Mouse (Mus musculus): Measurements from ENCODE around the gene Osbpl6. TPM values are rescaled to one million over a fixed set of nuclear protein-coding genes. Genes with fewer than 3 reads are reported as not detected.
A peak's percentile ranks its signal among the peaks of the same experiment; 100 is the strongest.

Osbpl6 gene
- total and polyA plus RNA-seq, 3 experiments: 5.9 to 13.5 (median 11.4) TPM

GRCm38 (mm10) chr2:76439540-76439939 is 33.2 kb downstream of the Osbpl6 start:
- peaks cover 2% of the 10 kb centered on the region; the same call in 1 of the 2 replicates for H3K79me2 ChIP-seq (replicated peaks; ENCODE audit: control insufficient read depth, insufficient read depth, low read length)
- H3K9ac ChIP-seq (ENCODE audit: low read depth, low read length): no peak overlapping the region
- no peaks in the 10 kb centered on the region; the same call in 1 of the 2 replicates for H3K4me1 ChIP-seq (ENCODE audit: control insufficient read depth, insufficient read depth, low read length)
- H3K27me3 ChIP-seq (ENCODE audit: control insufficient read depth, insufficient read depth, low read length): no peaks in the 10 kb centered on the region
- WGBS: 75% methylated on average over 2 of the region's 2 CpGs
- no peak overlapping the region for H3K4me3 ChIP-seq
- DNase-seq: no peak
- intact Hi-C loops (cut with DNase I): no loop called here
- no peak overlapping the region for H3K27ac ChIP-seq
- H3K36me3 ChIP-seq (ENCODE audit: control insufficient read depth, insufficient read depth, low read length): no peaks in the 10 kb centered on the region
- TF ChIP-seq CTCF (IDR thresholded peaks at IDR 0.05): no peak
- no peak for TF ChIP-seq EP300 (IDR thresholded peaks at IDR 0.05; ENCODE audit: insufficient read depth, low read depth, low read length)
- TF ChIP-seq POLR2A (IDR thresholded peaks at IDR 0.05; ENCODE audit: insufficient read depth, low read depth, low read length): no peak

DNA sequence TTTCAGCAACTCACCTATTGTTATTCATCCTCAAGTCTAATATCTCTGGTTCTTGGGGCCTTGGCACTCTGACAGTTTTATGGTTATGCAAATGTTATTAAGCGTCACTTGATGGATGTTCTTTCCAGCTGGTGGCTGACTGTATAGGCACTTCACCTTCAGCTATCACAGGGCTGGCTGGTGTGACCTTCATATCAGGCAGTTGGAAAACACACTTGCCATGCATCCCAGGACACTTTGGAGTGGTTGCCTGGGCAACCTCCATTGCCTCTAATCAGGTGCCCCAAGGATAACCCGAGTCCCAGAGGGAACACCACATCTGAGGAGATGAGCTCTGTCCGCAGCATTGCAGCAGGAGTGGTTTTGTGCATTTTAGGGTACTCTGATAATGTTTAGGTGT is 35.8 kb downstream of the Osbpl6 start:
- peak; percentile 14 to 19 for DNase-seq
- Histone ChIP-seq H3K4me1 (ENCODE audit: control insufficient read depth, insufficient read depth, low read length) (no peaks in the 10 kb centered on the region; the same call in 1 of the 2 replicates), H3K9ac (ENCODE audit: low read depth, low read length) (no peak overlapping the region), H3K27me3 (ENCODE audit: control insufficient read depth, insufficient read depth, low read length) (no peaks in the 10 kb centered on the region), H3K4me3 (no peak overlapping the region), H3K36me3 (ENCODE audit: control insufficient read depth, insufficient read depth, low read length) (no peaks in the 10 kb centered on the region), H3K79me2 (replicated peaks; ENCODE audit: control insufficient read depth, insufficient read depth, low read length) (peaks cover 2% of the 10 kb centered on the region; the same call in 1 of the 2 replicates), H3K27ac (no peak overlapping the region)
- WGBS: 37% methylated on average over 3 of the region's 3 CpGs
- no peak for TF ChIP-seq CTCF (IDR thresholded peaks at IDR 0.05)
- TF ChIP-seq EP300 (IDR thresholded peaks at IDR 0.05; ENCODE audit: insufficient read depth, low read depth, low read length): no peak
- no peak for TF ChIP-seq POLR2A (IDR thresholded peaks at IDR 0.05; ENCODE audit: insufficient read depth, low read depth, low read length)
- intact Hi-C loops (cut with DNase I): no loop called here

DNA sequence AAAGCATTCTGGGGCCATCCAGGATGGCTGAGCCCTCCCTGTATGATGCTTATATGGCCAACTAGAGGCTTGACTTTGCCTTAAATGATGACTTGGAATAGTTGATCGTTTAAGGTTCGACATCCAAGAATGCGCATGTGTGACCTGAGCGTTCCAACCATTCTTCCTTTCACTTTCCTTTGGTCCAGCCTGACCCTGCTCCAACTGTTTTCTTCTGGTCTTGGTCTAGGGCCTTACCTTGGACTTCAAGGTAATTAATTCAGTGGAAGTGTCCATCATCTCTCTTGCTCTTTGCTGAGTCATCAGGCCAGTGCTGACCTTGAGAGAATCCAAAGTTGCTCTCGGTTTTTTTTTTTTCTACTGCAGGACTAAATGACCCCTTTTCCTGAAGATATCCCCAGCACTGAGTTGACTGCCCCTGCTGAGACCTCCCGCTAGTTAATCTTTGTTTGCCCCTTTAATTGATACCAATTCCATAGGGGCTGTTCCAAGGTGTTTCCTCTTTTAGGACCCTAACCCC is 43.6 kb downstream of the Osbpl6 start:
- 81% methylated on average over 6 of the region's 6 CpGs for WGBS
- intact Hi-C loops (cut with DNase I): loop anchor here (1.0 kb wide), 1 partner anchor 10 kb away; no protein-coding TSS in a partner anchor
- Histone ChIP-seq H3K36me3 (ENCODE audit: control insufficient read depth, insufficient read depth, low read length) (no peaks in the 10 kb centered on the region), H3K4me3 (no peak overlapping the region), H3K79me2 (replicated peaks; ENCODE audit: control insufficient read depth, insufficient read depth, low read length) (no peaks in the 10 kb centered on the region), H3K9ac (ENCODE audit: low read depth, low read length) (no peak overlapping the region), H3K27me3 (ENCODE audit: control insufficient read depth, insufficient read depth, low read length) (no peaks in the 10 kb centered on the region), H3K27ac (no peak overlapping the region), H3K4me1 (ENCODE audit: control insufficient read depth, insufficient read depth, low read length) (no peaks in the 10 kb centered on the region)
- no peak for DNase-seq
- no peak for TF ChIP-seq CTCF (IDR thresholded peaks at IDR 0.05)
- TF ChIP-seq POLR2A (IDR thresholded peaks at IDR 0.05; ENCODE audit: insufficient read depth, low read depth, low read length): no peak
- TF ChIP-seq EP300 (IDR thresholded peaks at IDR 0.05; ENCODE audit: insufficient read depth, low read depth, low read length): no peak

- H3K27ac ChIP-seq: no peak overlapping the region
- H3K4me3 ChIP-seq: no peak overlapping the region
- H3K79me2 ChIP-seq (replicated peaks; ENCODE audit: control insufficient read depth, insufficient read depth, low read length): no peaks in the 10 kb centered on the region
- WGBS: 93% methylated on average over 5 of the region's 5 CpGs
- H3K36me3 ChIP-seq (ENCODE audit: control insufficient read depth, insufficient read depth, low read length): no peaks in the 10 kb centered on the region
- DNase-seq: no peak
- no peaks in the 10 kb centered on the region for H3K27me3 ChIP-seq (ENCODE audit: control insufficient read depth, insufficient read depth, low read length)
- TF ChIP-seq CTCF (IDR thresholded peaks at IDR 0.05) (no peak), EP300 (IDR thresholded peaks at IDR 0.05; ENCODE audit: insufficient read depth, low read depth, low read length) (no peak), POLR2A (IDR thresholded peaks at IDR 0.05; ENCODE audit: insufficient read depth, low read depth, low read length) (no peak)
- intact Hi-C loops (cut with DNase I): no loop called here
- no peaks in the 10 kb centered on the region for H3K4me1 ChIP-seq (ENCODE audit: control insufficient read depth, insufficient read depth, low read length)
- H3K9ac ChIP-seq (ENCODE audit: low read depth, low read length): no peak overlapping the region
These were observed 60.4 kb downstream of the Osbpl6 start for GRCm38 (mm10) chr2:76466723-76467122.

DNA sequence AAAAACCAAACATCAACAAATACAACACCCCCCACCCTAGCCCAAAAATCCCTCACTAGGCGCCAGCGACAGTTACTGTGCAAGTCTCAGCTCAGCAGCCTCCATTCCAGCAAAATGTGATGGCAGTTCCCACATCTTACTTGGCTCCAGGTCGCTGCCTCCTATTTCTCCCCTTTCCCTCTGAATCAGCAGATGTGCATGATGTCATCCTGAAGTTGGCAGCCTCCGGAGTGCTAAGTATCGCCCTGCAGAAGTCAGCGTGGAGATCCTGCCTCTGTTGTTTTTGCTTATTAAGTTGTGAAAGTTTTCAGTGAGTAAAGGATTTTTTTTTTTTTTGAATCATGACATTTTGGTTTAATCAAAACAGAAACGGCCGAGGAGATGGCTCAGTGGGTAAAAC is 61.9 kb downstream of the Osbpl6 start:
- Histone ChIP-seq H3K4me3 (no peak overlapping the region), H3K27me3 (ENCODE audit: control insufficient read depth, insufficient read depth, low read length) (no peaks in the 10 kb centered on the region), H3K9ac (ENCODE audit: low read depth, low read length) (no peak overlapping the region), H3K27ac (no peak overlapping the region), H3K4me1 (ENCODE audit: control insufficient read depth, insufficient read depth, low read length) (no peaks in the 10 kb centered on the region), H3K36me3 (ENCODE audit: control insufficient read depth, insufficient read depth, low read length) (no peaks in the 10 kb centered on the region), H3K79me2 (replicated peaks; ENCODE audit: control insufficient read depth, insufficient read depth, low read length) (no peaks in the 10 kb centered on the region)
- no peak for TF ChIP-seq EP300 (IDR thresholded peaks at IDR 0.05; ENCODE audit: insufficient read depth, low read depth, low read length)
- no peak for TF ChIP-seq POLR2A (IDR thresholded peaks at IDR 0.05; ENCODE audit: insufficient read depth, low read depth, low read length)
- no peak for TF ChIP-seq CTCF (IDR thresholded peaks at IDR 0.05)
- intact Hi-C loops (cut with DNase I): no loop called here
- peak; percentile 27 to 39 for DNase-seq
- 59% methylated on average over 8 of the region's 8 CpGs for WGBS

- Histone ChIP-seq H3K4me3 (no peak overlapping the region), H3K36me3 (ENCODE audit: control insufficient read depth, insufficient read depth, low read length) (no peaks in the 10 kb centered on the region), H3K79me2 (replicated peaks; ENCODE audit: control insufficient read depth, insufficient read depth, low read length) (no peaks in the 10 kb centered on the region), H3K27me3 (ENCODE audit: control insufficient read depth, insufficient read depth, low read length) (no peaks in the 10 kb centered on the region), H3K4me1 (ENCODE audit: control insufficient read depth, insufficient read depth, low read length) (no peaks in the 10 kb centered on the region), H3K9ac (ENCODE audit: low read depth, low read length) (no peak overlapping the region), H3K27ac (no peak overlapping the region)
- TF ChIP-seq CTCF (IDR thresholded peaks at IDR 0.05) (no peak), POLR2A (IDR thresholded peaks at IDR 0.05; ENCODE audit: insufficient read depth, low read depth, low read length) (no peak), EP300 (IDR thresholded peaks at IDR 0.05; ENCODE audit: insufficient read depth, low read depth, low read length) (no peak)
- intact Hi-C loops (cut with DNase I): no loop called here
- no peak for DNase-seq
- WGBS: 85% methylated on average over 6 of the region's 6 CpGs
These were observed 62.9 kb downstream of the Osbpl6 start for GRCm38 (mm10) chr2:76469091-76469750.
